Mouse (Mus musculus) lung, postnatal 10 days (tissue): ENCODE results near the gene Rap2c.

ENCODE experiments used
- DNase-seq: peaks from one replicate; pipeline ENCODE4 v3.0.0; 2021

The Rap2c gene

GRCm38 (mm10) chrX:50968157-50968932 lies 49.5 kb downstream of the Rap2c start:
- DNase-seq, result peak; percentile 8

GRCm38 (mm10) chrX:50965157-50965556 lies 52.7 kb downstream of the Rap2c start:
- DNase-seq, result no peak

- no peak for DNase-seq
These were observed 54.9 kb downstream of the Rap2c start for GRCm38 (mm10) chrX:50962955-50963354.
